Mouse (Mus musculus) spleen, adult 2 months (tissue): Measurements from ENCODE around the gene Gpr174.

ENCODE experiments used
- CTCF ChIP-seq: fragments of 200-500 bp; IDR thresholded peaks from 2 replicates; pipeline ENCODE4 v1.5.1; 2011; ENCODE audit warnings: mild to moderate bottlenecking, inconsistent platforms; ENCODE audit not compliant: insufficient read depth, insufficient read length, insufficient replicate concordance; ENCODE audit errors: extremely low read depth
- POLR2A ChIP-seq: fragments of 200-500 bp; IDR thresholded peaks from 2 replicates; pipeline ENCODE4 v1.6.1; 2011; ENCODE audit warnings: low read depth, low read length, inconsistent platforms

- TF ChIP-seq CTCF, result no peak
- no peak for TF ChIP-seq POLR2A
Measured at GRCm38 (mm10) chrX:107217577-107218090, 38.0 kb upstream of the Gpr174 start.
